Mouse (Mus musculus): Measurements from ENCODE around the gene Olfr294. TPM values are rescaled to one million over a fixed set of nuclear protein-coding genes. Genes with fewer than 3 reads are reported as not detected.

Gene Olfr294
- not detected for total RNA-seq (2021)
- long read RNA-seq, experiment 1: 0 reads
- long read RNA-seq, experiment 2: 0 reads

DNA sequence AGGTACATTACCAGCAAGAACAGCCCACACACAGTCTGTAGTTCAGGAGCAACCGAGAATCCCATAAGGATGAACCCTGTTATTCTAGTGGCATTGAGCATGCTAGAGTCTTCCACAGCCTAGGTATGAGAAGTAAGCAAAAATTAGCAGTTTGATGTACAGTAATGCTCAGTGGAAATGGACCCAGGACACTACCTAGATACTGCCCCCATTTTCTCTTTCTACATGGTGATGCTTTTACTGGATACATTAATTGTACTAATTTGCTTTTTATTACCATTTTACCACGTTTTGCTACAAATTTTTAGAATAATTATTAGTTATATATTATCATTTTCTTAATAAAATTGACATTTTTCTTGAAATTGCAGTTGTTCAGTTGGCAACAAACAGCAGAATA, at the start of gene Olfr294:
Gene Olfr294 (minus strand): TSS at position 101 of the 400 bp plus-strand sequence.
- Histone ChIP-seq H3K27ac (no peak within 1 kb of the TSS), H3K4me3 (no peak within 1 kb of the TSS)
- TF ChIP-seq CTCF (conservative IDR thresholded peaks at IDR 0.05): no peak
- DNase-seq (ENCODE audit: low spot score in 2 of 2): no peak

DNA sequence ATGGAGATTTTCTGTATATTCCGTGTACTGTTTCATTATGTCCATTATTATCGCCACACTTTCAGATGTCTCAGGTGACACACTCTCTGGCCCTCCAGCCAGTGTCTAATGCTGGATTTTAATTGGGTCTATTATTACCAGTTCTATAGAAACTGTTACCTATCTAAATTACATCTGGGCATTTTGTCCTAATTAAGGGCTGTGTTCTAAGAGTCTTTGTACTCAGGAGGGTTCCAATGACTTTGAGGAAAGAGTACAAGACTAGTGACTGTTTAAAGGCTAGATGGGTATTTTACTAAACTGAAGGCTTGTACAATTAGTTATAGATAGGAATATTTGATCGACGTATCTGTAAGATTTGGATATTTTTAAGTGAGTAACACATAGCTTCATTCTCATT, 32.3 kb upstream of the Olfr294 start, which contains the start of gene Olfr293:
Gene Olfr293 (plus strand): TSS at position 301 of the 400 bp plus-strand sequence.
- Histone ChIP-seq H3K4me3 (no peak within 1 kb of the TSS), H3K27ac (no peak within 1 kb of the TSS)
- TF ChIP-seq CTCF (conservative IDR thresholded peaks at IDR 0.05): no peak
- no peak for DNase-seq (ENCODE audit: low spot score in 2 of 2)

DNA sequence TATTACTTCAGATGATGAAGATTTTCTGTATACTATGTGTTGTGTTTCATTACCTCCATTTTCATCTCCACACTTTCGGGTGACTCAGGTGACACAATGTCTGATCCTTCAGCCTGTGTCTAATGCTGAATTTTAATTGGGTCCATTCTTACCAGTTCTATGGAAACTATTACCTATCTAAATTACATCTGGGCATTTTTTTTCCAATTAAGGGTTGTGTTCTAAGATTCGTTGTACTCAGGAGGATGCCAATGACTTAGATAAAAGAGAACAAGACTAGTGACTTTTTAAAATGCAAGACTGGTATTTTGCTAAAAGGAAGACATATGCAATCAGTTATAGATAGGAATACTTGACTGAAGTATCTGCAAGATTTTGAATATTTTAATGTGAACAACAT, 32.9 kb downstream of the Olfr294 start, which contains the start of gene Olfr295:
Gene Olfr295 (plus strand): TSS at position 301 of the 400 bp plus-strand sequence.
- Histone ChIP-seq H3K27ac (no peak within 1 kb of the TSS), H3K4me3 (no peak within 1 kb of the TSS)
- DNase-seq (ENCODE audit: low spot score in 2 of 2): no peak
- TF ChIP-seq CTCF (conservative IDR thresholded peaks at IDR 0.05): no peak

Other genes starting within 250 kb of the Olfr294 start
- not detected for gene Olfr305, start 249.7 kb downstream of the Olfr294 start, total RNA-seq (2021)
- not detected for gene Olfr304, start 230.0 kb downstream of the Olfr294 start, total RNA-seq (2021)
- not detected for gene Olfr303, start 218.9 kb downstream of the Olfr294 start, total RNA-seq (2021)
- not detected for gene Olfr301, start 212.8 kb downstream of the Olfr294 start, total RNA-seq (2021)
- gene Olfr299, start 156.7 kb downstream of the Olfr294 start, total RNA-seq (2021): not detected
- gene Olfr298, start 124.2 kb downstream of the Olfr294 start, total RNA-seq (2021): not detected
- gene Olfr297, start 96.7 kb downstream of the Olfr294 start, total RNA-seq (2021): not detected
- not detected for gene Olfr295, start 32.8 kb downstream of the Olfr294 start, total RNA-seq (2021)
- gene Olfr293, start 32.4 kb upstream of the Olfr294 start, total RNA-seq (2021): not detected
- gene Olfr292, start 71.7 kb upstream of the Olfr294 start, total RNA-seq (2021): not detected
- gene Folh1, start 159.3 kb upstream of the Olfr294 start, total RNA-seq (2021): 1 to 10 TPM; 7.4 to 7.5 TPM
- not detected for gene Vmn2r77, start 178.4 kb upstream of the Olfr294 start, total RNA-seq (2021)